Mouse (Mus musculus) brain, embryonic 14.5 days (tissue): ENCODE measurements around the gene Abcc4.

Source experiments
- CTCF ChIP-seq: fragments of 200-500 bp; IDR thresholded peaks from 2 replicates; pipeline ENCODE4 v1.5.1; 2012; ENCODE audit warnings: inconsistent platforms, mild to moderate bottlenecking, moderate library complexity, borderline replicate concordance; ENCODE audit not compliant: insufficient read depth, insufficient read length; ENCODE audit errors: extremely low read depth
- POLR2A ChIP-seq: fragments of 200-500 bp; IDR thresholded peaks from 2 replicates; pipeline ENCODE4 v1.6.1; 2012; ENCODE audit warnings: mild to moderate bottlenecking, inconsistent platforms, borderline replicate concordance; ENCODE audit not compliant: poor library complexity, insufficient read depth, insufficient read length, severe bottlenecking; ENCODE audit errors: extremely low read depth

DNA sequence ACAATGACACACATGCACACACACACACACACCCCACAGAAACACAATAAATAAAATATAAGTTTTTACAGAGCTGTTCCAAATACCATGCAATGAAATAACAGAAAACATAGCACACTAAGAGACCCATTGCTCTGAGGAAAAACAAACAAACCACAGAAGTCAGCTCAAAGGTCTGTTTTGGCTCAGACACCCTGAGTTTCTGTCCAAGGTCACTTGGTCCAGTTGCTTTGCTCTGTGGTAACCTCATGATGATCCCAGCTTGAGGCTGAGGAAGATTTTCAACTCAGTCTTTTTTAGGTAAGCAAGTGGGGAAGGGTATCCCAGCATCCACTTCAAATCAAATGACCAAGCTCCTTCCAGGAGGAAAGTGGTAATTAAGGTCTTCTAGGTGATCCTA, 4.9 kb upstream of the Abcc4 start:
- TF ChIP-seq CTCF (no peak), POLR2A (no peak)
